Mouse (Mus musculus) thymus, postnatal 14 days (tissue): ENCODE results near the gene Efna4.

Experiments
- DNase-seq: peaks from one replicate; pipeline ENCODE4 v3.0.0; 2021

The Efna4 gene

DNA sequence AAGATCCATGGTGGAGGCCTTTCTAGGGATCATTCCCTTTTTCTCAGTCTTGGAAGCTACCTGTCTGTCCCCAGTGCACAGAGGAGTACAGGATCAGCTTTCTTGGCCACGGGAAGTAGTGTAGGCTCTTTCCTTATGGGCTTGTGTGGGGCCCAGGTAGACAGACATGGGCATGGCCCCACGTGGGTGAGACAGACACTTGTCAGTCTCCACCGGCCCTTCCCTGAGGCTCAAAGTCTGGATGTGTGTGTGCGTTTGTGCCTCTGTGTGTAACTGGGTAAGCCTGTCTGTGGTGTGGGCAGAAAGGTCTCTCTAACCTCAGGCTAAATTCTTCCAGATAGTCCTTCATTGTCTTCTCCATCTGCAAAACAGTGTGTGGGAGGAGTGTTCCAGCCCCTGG, 32.7 kb downstream of the Efna4 start:
- DNase-seq: no peak

- no peak for DNase-seq
Observed at GRCm38 (mm10) chr3:89304440-89304839, 33.4 kb downstream of the Efna4 start.

GRCm38 (mm10) chr3:89300514-89300913, 37.3 kb downstream of the Efna4 start:
- DNase-seq: no peak

- no peak for DNase-seq
Observed at GRCm38 (mm10) chr3:89300071-89300470, 37.8 kb downstream of the Efna4 start.

GRCm38 (mm10) chr3:89299499-89299898, 38.3 kb downstream of the Efna4 start:
- DNase-seq: peak; percentile 68

DNA sequence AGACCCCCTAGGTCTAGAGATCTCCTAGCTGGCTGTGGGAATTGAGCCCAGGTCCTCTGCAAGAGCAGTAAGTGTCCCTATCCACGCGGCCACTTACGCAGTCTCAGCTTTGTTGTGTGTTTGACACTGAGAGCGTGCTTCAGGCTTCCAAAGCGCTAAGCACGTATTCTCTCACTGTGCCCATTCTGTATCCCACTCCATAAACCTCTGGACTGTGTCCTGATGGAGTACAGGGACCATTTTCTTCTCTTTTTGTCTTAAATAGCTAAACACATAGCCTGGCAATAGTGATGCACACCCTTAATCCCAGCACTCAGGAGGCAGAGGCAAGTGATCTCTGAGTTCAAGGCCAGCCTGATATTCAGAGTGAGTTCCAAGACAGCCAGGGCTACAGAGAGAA, 38.9 kb downstream of the Efna4 start:
- DNase-seq: no peak

GRCm38 (mm10) chr3:89296761-89297396, 40.9 kb downstream of the Efna4 start:
- DNase-seq: no peak

DNA sequence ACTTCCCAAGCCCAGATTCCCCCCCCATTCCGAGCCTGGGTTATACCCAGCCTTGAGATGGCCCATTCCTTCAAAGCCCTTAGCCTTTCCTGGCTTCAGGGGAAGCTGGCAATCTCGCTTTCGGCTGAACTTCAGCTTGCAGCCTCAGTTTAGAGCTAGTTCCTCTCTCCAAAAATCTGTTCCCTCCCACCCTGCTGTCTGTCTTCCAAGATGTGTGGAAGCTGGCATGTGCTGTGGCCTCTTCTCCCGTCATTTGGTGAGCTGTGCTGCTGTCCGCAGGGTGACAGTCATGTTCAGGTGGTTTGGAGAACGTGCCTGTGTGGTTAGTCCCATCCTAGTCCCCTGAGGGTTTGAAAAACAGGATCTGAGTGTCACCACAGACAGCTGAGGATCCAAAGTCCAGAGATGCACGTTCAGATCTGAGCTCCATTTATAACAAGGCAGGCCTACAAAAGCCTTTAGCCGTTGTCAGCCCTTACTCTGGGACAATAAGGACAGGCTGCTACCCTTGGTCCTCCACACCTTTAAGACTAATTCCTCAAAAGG, 42.1 kb downstream of the Efna4 start:
- no peak for DNase-seq

GRCm38 (mm10) chr3:89294195-89294594, 43.6 kb downstream of the Efna4 start:
- no peak for DNase-seq

- DNase-seq: no peak
Observed at GRCm38 (mm10) chr3:89293247-89293918, 44.4 kb downstream of the Efna4 start.

GRCm38 (mm10) chr3:89292303-89292702, 45.5 kb downstream of the Efna4 start:
- DNase-seq: peak; percentile 58

DNA sequence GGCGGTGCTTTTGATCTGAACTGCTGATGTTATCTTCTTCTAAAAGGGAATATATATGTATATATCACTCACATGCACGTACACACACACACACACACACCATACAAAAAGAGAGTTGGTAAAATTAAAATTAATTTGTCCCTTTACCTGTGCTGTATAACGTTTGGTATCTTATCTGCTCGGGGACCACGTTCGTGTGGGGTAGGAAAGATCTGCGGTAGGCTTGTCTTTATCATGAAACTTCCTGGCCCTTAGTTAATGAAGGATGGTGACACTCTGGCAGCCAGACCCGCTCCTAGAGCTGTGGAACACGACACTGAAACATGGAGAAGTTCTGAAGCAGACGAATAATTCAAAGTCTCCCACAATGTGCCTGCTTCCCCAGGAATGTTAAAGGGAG, 46.0 kb downstream of the Efna4 start:
- DNase-seq: no peak

- no peak for DNase-seq
Observed at GRCm38 (mm10) chr3:89288503-89288928, 49.3 kb downstream of the Efna4 start.

DNA sequence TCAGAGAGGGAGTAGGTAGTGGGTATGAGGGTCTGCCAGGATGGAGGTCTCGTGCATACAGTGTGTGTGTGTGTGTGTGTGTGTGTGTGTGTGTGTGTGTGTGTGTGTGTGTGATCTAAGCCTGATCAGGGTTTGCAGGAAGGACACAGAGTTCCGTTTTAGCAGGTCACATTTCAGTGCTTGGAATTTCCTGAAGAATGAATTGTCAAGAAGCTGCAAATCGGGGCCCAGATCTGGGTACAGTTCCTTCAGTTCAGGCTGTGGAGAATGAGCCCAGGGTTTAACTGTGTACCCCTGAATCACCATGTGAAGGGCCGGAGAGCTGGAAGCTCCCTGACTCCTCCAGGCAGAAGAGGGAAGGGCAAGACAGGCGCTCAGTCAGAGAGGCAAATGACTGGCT, 50.5 kb downstream of the Efna4 start:
- DNase-seq: no peak

DNA sequence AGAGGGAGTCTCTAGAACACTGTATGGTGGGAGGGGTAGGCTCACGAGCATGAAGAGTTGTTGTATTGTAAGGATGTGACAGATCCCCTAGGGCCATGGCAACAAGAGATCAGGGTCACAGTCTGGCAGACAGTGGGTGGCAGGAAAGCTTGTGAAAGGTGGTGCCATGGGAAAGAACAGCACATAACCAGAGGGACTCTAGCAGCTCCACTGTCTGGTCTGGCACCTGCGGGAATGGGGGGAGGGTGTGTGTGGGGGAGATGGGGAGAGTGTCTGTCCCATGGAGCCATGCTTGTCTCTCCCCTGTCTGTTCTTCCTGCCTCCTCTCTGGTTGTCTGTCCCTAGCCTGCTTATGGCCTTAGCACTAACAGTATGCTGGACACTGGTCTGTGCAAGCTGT, 52.3 kb downstream of the Efna4 start:
- no peak for DNase-seq

- no peak for DNase-seq
Observed at GRCm38 (mm10) chr3:89284261-89284660, 53.6 kb downstream of the Efna4 start.
